Mouse (Mus musculus): ENCODE measurements at regions not wholly inside any gene's neighbourhood (a gene's known extent, or its start where the extent isn't known, plus 50 kb on each side); places are given as distances from the start of the nearest gene placed in this dataset.

DNA sequence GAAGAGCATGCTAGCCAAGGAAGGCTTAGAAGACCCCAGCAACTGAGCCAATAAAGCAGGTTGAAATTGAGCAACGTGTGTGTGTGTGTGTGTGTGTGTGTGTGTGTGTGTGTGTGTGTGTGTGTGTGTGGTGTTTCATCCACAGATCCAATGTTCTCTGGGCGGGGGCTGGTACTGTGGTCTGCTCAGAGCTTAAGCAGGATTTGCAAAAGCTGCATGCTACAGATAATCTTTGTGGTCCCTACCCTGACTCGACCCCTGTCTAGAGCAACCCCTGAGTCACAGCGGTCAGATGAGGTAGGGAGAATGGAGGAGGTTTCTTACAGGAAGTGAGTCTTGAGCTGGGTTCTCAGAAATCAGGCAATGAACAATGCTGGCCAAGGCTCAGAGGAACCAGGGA, 75.6 kb upstream of the Crhr1 start:
- no peaks in the 10 kb centered on the region for H3K79me2 ChIP-seq (ENCODE audit: control insufficient read depth, insufficient read depth)
- no peak overlapping the region for H3ac ChIP-seq (ENCODE audit: control insufficient read depth, insufficient read length)
- no peak overlapping the region for H3K4me3 ChIP-seq
- no peaks in the 10 kb centered on the region for H3K27me3 ChIP-seq (ENCODE audit: control insufficient read depth, insufficient read depth, insufficient read length)
- H3K36me3 ChIP-seq (ENCODE audit: control insufficient read depth, insufficient read depth), result no peaks in the 10 kb centered on the region
- TF ChIP-seq POLR2A (IDR thresholded peaks at IDR 0.05; ENCODE audit: insufficient read length, low read depth) (no peak), E2F4 (IDR thresholded peaks at IDR 0.05; ENCODE audit: insufficient read depth) (no peak), CEBPB (IDR thresholded peaks at IDR 0.05; ENCODE audit: insufficient read depth, poor library complexity, severe bottlenecking) (no peak)
- no peak overlapping the region for H3K4me2 ChIP-seq (ENCODE audit: low read depth)

DNA sequence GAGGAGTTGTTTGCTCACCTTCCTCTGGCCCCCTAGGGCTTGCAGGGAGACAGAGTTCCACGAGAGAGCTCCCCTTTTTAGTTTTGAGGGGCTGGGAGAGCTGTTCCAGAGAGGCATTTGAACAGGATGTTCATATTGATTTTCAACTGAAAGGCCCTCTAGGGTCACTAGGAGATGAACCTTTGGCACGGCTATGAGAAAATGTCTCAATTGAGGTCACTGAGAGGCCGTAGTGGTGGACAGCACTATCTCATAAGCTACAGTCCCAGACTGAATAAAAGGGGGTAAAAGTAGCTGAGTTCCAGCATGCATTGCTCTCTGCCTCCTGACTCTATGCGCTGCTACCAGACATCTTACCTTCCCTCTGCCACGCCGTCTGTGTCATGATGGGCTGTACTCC, 74.1 kb upstream of the Crhr1 start:
- Histone ChIP-seq H3K27me3 (ENCODE audit: control insufficient read depth, insufficient read depth, insufficient read length) (no peaks in the 10 kb centered on the region), H3ac (ENCODE audit: control insufficient read depth, insufficient read length) (no peak overlapping the region), H3K36me3 (ENCODE audit: control insufficient read depth, insufficient read depth) (no peaks in the 10 kb centered on the region), H3K79me2 (ENCODE audit: control insufficient read depth, insufficient read depth) (no peaks in the 10 kb centered on the region), H3K4me2 (ENCODE audit: low read depth) (no peak overlapping the region), H3K4me3 (no peak overlapping the region)
- no peak for TF ChIP-seq USF1 (IDR thresholded peaks at IDR 0.05; ENCODE audit: low read depth)
- no peak for TF ChIP-seq TCF12 (IDR thresholded peaks at IDR 0.05; ENCODE audit: insufficient read depth, poor library complexity, severe bottlenecking)
- TF ChIP-seq MAX (IDR thresholded peaks at IDR 0.05; ENCODE audit: low read depth), result no peak
- no peak for TF ChIP-seq E2F4 (IDR thresholded peaks at IDR 0.05; ENCODE audit: insufficient read depth)
- TF ChIP-seq MYOG (IDR thresholded peaks at IDR 0.05; ENCODE audit: control insufficient read depth in 1 of 3, insufficient read depth in 1 of 3, insufficient read length in 2 of 3, low read depth in 2 of 3), result no peak
- no peak for TF ChIP-seq TCF3 (IDR thresholded peaks at IDR 0.05; ENCODE audit: insufficient read length, low read depth)
- no peak for TF ChIP-seq POLR2A (IDR thresholded peaks at IDR 0.05; ENCODE audit: insufficient read length, low read depth)
- no peak for TF ChIP-seq CEBPB (IDR thresholded peaks at IDR 0.05; ENCODE audit: insufficient read depth, poor library complexity, severe bottlenecking)
- TF ChIP-seq MYOD1 (IDR thresholded peaks at IDR 0.05; ENCODE audit: control insufficient read depth in 1 of 3, insufficient read length in 2 of 3, low read depth in 2 of 3), result no peak
- no peak for TF ChIP-seq SRF (IDR thresholded peaks at IDR 0.05; ENCODE audit: control insufficient read depth, insufficient read length, low read depth)
- TF ChIP-seq REST (IDR thresholded peaks at IDR 0.05; ENCODE audit: insufficient read depth, insufficient read length), result no peak
- TF ChIP-seq POLR2AphosphoS2 (IDR thresholded peaks at IDR 0.05; ENCODE audit: insufficient read length, low read depth), result no peak

DNA sequence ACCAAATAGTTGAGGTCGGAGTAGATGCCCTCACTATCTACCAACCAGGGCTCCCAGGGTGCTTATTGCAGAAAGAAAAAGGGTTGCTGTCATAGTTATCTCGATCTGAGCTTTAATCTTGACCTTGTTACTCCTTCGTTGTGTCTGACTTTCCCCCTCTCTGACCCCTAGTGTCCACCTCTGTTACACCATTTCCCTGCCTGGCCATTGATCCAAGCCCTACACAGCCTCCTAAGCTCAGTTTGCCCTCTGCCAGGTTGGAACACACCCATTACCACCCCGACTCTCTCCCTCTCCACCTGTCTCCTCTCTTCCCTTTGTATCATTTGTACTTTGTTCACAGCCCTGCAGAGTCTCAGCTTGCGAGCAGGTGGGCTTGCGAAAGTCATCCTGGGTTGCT, 73.6 kb upstream of the Crhr1 start:
- no peak for TF ChIP-seq CEBPB (IDR thresholded peaks at IDR 0.05; ENCODE audit: insufficient read depth, poor library complexity, severe bottlenecking)
- Histone ChIP-seq H3ac (ENCODE audit: control insufficient read depth, insufficient read length) (no peak overlapping the region), H3K36me3 (ENCODE audit: control insufficient read depth, insufficient read depth) (no peaks in the 10 kb centered on the region), H3K27me3 (ENCODE audit: control insufficient read depth, insufficient read depth, insufficient read length) (no peaks in the 10 kb centered on the region), H3K4me3 (no peak overlapping the region), H3K4me2 (ENCODE audit: low read depth) (no peak overlapping the region), H3K79me2 (ENCODE audit: control insufficient read depth, insufficient read depth) (no peaks in the 10 kb centered on the region)

DNA sequence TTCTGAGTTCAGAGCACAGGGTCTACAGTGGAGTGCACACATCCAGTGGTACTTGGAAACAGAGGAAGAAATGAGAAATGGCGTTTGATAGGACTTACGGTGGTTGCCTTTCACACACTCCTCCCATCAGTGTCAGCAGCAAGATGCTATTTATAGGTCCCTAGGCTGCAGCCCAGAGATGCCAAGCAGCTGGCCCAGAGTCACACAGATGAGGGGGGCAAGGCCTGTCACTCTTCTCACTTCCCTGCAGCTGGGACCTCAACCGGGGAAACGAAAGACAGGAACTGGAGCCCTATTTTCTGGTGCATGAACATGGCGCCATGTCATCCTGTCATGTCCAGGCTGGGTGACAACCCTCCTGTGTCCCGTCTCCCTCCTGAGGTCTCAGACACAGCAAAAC, 71.3 kb upstream of the Crhr1 start:
- Histone ChIP-seq H3K36me3 (ENCODE audit: control insufficient read depth, insufficient read depth) (no peaks in the 10 kb centered on the region), H3ac (ENCODE audit: control insufficient read depth, insufficient read length) (no peak overlapping the region), H3K79me2 (ENCODE audit: control insufficient read depth, insufficient read depth) (no peaks in the 10 kb centered on the region), H3K4me2 (ENCODE audit: low read depth) (no peak overlapping the region), H3K4me3 (no peak overlapping the region), H3K27me3 (ENCODE audit: control insufficient read depth, insufficient read depth, insufficient read length) (no peaks in the 10 kb centered on the region)
- no peak for TF ChIP-seq REST (IDR thresholded peaks at IDR 0.05; ENCODE audit: insufficient read depth, insufficient read length)
- TF ChIP-seq SRF (IDR thresholded peaks at IDR 0.05; ENCODE audit: control insufficient read depth, insufficient read length, low read depth), result no peak
- TF ChIP-seq POLR2AphosphoS2 (IDR thresholded peaks at IDR 0.05; ENCODE audit: insufficient read length, low read depth), result no peak
- TF ChIP-seq MYOD1 (IDR thresholded peaks at IDR 0.05; ENCODE audit: control insufficient read depth in 1 of 3, insufficient read length in 2 of 3, low read depth in 2 of 3), result no peak
- TF ChIP-seq CEBPB (IDR thresholded peaks at IDR 0.05; ENCODE audit: insufficient read depth, poor library complexity, severe bottlenecking), result no peak
- no peak for TF ChIP-seq TCF3 (IDR thresholded peaks at IDR 0.05; ENCODE audit: insufficient read length, low read depth)
- TF ChIP-seq MAX (IDR thresholded peaks at IDR 0.05; ENCODE audit: low read depth), result no peak
- TF ChIP-seq TCF12 (IDR thresholded peaks at IDR 0.05; ENCODE audit: insufficient read depth, poor library complexity, severe bottlenecking), result no peak
- no peak for TF ChIP-seq MYOG (IDR thresholded peaks at IDR 0.05; ENCODE audit: control insufficient read depth in 1 of 3, insufficient read depth in 1 of 3, insufficient read length in 2 of 3, low read depth in 2 of 3)
- no peak for TF ChIP-seq E2F4 (IDR thresholded peaks at IDR 0.05; ENCODE audit: insufficient read depth)
- no peak for TF ChIP-seq USF1 (IDR thresholded peaks at IDR 0.05; ENCODE audit: low read depth)
- TF ChIP-seq POLR2A (IDR thresholded peaks at IDR 0.05; ENCODE audit: insufficient read length, low read depth), result no peak

DNA sequence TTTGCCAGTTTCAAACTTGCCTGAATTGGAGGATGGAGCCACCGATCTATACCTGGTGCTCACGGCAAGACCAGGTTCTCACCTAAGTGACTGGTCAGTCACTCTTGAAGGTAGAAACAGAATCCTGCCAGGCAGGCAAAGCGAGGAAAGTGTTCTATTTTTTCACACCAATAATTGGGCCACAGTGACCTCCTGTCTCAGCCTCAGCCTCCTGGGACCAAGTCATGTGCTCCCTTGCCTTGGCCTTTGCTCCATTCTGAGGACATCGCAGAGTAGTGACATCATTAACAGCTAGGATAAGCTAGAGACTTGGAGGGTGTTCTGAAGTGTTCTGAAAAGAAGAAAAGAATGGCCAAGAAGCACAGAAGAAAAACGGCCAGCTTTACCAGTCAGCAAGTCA, 67.5 kb upstream of the Crhr1 start:
- H3K27me3 ChIP-seq (ENCODE audit: control insufficient read depth, insufficient read depth, insufficient read length), result no peaks in the 10 kb centered on the region
- no peak overlapping the region for H3K4me3 ChIP-seq
- H3K79me2 ChIP-seq (ENCODE audit: control insufficient read depth, insufficient read depth), result no peaks in the 10 kb centered on the region
- no peak overlapping the region for H3K4me2 ChIP-seq (ENCODE audit: low read depth)
- H3K36me3 ChIP-seq (ENCODE audit: control insufficient read depth, insufficient read depth), result no peaks in the 10 kb centered on the region
- TF ChIP-seq POLR2AphosphoS2 (IDR thresholded peaks at IDR 0.05; ENCODE audit: insufficient read length, low read depth), result no peak
- TF ChIP-seq MAX (IDR thresholded peaks at IDR 0.05; ENCODE audit: low read depth), result no peak
- TF ChIP-seq MYOG (IDR thresholded peaks at IDR 0.05; ENCODE audit: control insufficient read depth in 1 of 3, insufficient read depth in 1 of 3, insufficient read length in 2 of 3, low read depth in 2 of 3), result no peak
- no peak for TF ChIP-seq TCF12 (IDR thresholded peaks at IDR 0.05; ENCODE audit: insufficient read depth, poor library complexity, severe bottlenecking)
- no peak for TF ChIP-seq SRF (IDR thresholded peaks at IDR 0.05; ENCODE audit: control insufficient read depth, insufficient read length, low read depth)
- TF ChIP-seq CEBPB (IDR thresholded peaks at IDR 0.05; ENCODE audit: insufficient read depth, poor library complexity, severe bottlenecking), result no peak
- TF ChIP-seq POLR2A (IDR thresholded peaks at IDR 0.05; ENCODE audit: insufficient read length, low read depth), result no peak
- no peak for TF ChIP-seq TCF3 (IDR thresholded peaks at IDR 0.05; ENCODE audit: insufficient read length, low read depth)
- no peak for TF ChIP-seq USF1 (IDR thresholded peaks at IDR 0.05; ENCODE audit: low read depth)
- TF ChIP-seq E2F4 (IDR thresholded peaks at IDR 0.05; ENCODE audit: insufficient read depth), result no peak
- no peak for TF ChIP-seq MYOD1 (IDR thresholded peaks at IDR 0.05; ENCODE audit: control insufficient read depth in 1 of 3, insufficient read length in 2 of 3, low read depth in 2 of 3)
- no peak for TF ChIP-seq REST (IDR thresholded peaks at IDR 0.05; ENCODE audit: insufficient read depth, insufficient read length)
- H3ac ChIP-seq (ENCODE audit: control insufficient read depth, insufficient read length), result no peak overlapping the region
